Mouse (Mus musculus): ENCODE measurements around the gene Nfatc2. TPM values are rescaled to one million over a fixed set of nuclear protein-coding genes. Genes with fewer than 3 reads are reported as not detected.

The Nfatc2 gene
- total and polyA plus RNA-seq, 3 experiments: 3.5 to 4.9 (median 4.7) TPM

DNA sequence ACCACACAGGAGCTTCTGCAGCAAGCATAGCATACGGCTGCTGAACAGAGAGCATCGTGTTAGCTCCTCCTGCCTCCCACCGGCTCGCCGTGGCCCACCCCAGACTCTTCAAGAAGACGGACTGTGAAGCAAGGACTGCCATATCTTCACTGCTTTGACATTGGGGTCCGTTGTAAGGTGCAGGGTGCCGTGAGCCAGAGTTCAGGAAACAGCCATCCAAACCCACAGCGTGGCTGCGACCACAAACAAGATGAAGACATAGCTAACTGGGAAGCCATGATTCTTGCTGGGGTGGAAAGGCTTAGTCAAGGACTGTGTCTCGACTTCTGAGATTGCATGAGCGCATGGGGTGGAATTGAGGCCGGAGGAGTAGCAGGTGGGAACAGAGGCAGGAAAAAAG is 111.5 kb downstream of the Nfatc2 start:
- no peak for DNase-seq

DNA sequence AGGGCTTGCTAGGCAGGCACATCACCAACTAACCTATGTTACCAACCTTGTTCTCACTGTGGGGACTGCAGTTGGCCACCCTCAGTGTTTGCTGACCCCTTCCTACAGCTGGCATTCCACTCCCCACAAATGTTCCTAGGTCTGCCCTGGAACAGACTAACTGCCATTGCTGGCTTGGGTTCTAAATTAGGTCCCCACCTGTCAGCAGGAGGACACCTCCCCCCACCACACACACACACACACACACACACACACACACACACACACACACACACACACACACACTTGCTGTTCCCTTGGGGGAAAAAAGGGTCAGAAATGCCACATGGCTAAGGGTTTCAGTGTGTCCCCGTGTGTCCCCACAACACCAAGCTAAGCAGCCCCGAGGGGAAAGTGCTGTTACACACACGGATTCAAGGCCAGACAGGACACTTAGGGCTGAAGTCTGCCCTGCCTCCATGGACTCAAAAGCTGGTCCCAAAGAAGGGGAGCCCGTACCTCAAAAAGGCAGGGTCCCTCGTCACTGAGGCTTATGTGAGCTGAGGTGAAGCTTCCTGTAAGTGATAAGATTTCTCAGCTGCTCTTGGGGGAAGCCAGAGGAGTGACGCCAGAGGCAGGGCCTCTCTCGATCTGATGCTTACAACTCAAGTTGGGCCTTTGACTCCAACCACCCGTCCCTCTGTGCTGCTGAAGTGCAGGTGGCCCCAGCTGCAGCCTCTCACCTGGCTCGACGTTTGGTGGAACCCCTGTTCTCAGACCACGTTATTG is 113.1 kb downstream of the Nfatc2 start:
- no peak for DNase-seq

DNA sequence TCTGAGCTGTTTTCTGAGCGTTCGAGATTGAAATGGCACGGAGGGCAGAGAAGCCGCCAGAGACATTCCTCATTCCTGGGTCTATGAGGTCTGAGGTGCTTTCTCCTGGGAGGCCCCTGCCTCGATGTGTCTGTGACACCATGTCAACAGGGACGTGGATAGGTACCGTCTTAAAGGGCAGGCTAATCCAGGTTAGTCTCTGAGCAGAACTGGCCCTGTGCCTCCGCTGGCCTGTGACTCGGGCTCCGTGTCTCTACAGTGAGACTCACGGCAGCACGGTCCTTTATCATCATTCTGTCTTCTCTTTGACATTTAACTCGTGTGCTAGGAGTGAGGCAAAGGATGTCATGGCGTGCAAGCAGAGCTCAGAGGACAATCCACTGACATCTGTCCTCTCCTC is 120.3 kb downstream of the Nfatc2 start:
- no peak for DNase-seq

DNA sequence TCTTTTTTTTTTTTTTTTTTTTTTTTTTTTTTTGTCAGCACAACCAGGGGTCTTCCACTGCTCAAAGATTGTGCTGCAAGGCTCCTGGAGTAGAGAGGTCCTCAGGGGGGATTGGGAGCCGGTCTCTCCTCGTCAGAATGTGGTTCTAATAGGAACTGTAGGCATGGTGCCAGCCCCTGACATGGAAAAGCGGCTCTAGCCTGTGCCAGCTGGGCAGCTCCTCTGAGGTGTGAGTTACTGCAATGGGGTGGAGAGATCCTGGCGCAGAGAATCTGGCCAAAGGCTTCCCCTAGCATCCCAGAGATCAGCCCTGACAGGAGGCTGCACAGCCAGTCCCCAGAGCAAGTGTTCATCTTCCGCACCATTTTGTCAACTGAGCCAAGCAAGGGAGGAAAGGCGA is 120.8 kb downstream of the Nfatc2 start:
- no peak for DNase-seq

DNA sequence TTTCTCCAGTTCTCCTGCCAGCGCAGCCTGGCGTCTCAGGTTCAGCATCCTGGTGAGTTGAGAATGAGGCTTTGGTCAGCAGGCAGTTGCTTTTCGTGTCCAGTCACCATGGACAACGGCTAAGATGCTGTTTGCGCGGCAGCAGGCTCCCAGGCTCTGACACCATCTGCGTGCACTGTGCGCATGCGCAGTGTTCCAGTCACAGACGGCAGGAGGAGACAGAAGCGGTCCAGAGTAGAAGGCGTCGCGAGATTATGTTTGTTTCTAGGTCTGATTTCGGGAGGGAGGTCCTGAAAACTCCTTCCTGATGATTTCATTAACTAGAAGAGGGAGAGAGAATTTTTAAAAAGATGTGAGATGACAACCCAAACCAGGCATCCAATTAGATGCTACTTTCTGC is 121.5 kb downstream of the Nfatc2 start:
- DNase-seq: no peak

DNA sequence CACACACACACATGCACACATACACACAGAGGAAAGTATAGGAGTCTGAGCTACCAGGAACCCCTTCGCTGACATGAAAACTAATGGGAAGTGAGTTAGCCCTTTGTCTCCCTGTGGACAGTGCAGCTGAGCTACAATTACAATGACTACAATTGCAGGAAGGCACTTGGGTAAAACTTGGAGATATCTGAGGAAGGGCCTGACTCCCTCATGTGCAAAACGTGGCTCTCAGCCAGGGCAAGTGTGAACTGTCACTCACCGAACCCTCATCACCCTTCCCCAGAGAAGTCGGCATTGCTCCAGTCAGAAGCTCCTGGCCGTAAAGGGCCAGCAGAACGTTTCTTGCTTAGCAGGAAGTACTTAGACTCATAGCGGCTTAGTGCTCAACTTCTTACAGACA is 123.0 kb downstream of the Nfatc2 start:
- DNase-seq: no peak

DNA sequence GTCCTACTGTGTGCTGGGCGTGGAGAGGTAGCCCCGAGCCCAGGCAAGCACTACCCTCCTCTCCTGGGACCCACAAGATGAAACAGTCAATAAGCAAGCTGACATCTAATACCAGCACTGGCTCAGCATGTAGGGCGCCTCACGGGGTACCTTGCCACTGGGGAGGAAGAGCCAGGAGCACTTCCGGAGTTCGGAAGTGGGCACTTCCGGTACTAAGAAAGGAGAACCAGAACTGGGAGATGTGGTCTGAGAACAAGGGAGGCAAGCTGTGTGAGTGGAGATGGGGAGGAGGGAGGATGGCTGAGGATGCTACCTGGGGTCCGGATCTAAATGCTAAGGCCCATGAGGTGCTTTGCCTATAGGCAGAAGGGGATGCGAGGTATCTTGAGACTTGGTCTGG is 128.0 kb downstream of the Nfatc2 start:
- no peak for DNase-seq

DNA sequence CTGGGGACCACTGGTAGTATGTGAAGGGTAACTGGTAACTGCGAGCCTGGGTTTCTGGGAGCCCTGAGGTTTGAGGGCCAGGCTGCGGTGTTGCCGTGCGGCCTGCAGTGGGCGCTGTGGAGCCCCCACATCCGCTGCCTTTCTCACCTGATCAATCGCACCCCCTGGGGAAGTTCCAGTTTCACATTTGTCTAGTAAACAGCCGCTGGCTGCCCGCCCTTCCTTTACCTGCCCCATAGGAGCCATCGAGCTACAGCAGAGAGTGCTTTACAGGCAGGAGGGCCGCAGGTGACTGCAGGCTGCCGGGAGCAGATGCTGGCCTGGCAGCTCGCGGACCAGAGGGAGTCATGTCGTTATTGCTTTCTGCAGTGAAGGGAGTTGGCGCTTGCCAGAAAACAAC is 128.6 kb downstream of the Nfatc2 start:
- DNase-seq: peak; percentile 60

DNA sequence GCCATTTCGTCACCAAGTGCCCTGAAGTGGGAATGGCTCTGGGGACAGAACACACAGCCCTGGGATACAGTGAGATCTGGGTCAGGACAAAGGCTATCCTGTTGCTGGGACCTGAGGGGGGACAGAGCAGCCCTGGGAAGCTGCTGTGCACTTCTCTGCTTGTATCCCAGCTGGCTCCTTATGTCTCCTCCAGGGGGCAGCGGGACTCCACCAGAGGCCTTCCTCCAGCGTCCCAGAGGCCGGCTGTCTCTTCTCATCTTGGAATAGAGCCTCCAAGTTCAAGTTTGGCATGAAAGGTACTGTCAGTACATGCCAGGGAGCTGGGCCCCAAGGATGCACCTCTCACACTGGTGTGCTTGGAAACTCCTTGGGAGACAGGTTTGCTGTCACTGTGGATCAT is 132.4 kb downstream of the Nfatc2 start:
- DNase-seq: peak; percentile 82

DNA sequence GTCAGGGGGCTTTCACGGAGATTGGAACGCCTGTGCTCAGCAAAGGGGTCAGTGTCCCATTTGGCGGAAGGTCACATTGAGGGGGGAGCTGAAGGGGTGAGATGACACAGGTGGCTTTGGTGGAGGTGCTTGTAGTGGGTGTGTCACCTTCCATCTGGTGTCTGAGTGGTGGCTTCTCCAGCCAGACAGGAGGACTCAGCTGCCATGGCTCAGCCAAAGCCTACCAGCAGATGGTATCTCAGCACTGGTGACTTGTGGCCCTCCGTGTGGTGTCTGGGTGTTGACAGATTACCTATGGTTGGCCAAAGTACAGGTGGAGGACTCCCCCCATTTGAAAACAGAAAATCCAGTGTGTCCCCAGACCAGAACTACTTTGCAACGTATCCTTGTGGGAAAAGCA is 134.3 kb downstream of the Nfatc2 start:
- DNase-seq: no peak

DNA sequence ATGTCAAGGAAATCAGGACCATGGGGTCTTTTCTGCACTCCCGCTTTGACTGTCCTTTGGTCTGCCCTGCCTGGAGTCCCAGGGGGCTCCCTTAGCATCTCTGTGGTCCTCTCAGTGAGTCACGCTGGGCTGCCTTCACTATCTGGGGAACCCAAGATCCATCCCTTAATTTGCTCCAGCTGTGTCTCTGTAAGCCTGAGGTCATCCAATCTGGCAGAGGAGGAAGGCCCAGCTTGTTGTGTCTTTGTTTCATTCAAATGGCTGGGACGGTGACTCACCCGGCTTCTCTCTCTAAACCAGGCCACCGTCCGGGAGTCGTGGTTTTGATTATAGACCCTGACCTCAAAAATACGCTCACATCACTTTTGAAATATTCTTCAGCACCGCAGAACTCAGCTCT is 135.4 kb downstream of the Nfatc2 start:
- DNase-seq: peak; percentile 78

DNA sequence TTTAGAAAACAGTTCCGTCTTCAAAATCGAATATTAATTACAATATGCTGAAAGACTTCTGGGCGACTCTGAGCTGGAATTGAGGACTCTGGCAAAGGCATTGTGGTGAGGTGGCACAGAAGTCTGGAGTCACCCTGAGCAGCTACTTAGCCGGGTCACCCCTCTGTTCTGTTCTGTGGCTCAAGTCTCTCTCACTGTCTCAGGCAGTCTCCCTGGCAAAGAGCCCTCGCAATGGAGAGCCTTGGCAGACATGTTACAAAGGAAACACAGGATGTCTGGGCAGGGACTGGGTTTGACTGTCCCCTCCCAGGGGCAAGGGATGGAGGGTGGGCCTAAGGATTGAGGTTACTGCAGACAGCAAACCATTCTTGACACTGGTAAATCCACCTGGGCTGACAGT is 135.8 kb downstream of the Nfatc2 start:
- DNase-seq: no peak

DNA sequence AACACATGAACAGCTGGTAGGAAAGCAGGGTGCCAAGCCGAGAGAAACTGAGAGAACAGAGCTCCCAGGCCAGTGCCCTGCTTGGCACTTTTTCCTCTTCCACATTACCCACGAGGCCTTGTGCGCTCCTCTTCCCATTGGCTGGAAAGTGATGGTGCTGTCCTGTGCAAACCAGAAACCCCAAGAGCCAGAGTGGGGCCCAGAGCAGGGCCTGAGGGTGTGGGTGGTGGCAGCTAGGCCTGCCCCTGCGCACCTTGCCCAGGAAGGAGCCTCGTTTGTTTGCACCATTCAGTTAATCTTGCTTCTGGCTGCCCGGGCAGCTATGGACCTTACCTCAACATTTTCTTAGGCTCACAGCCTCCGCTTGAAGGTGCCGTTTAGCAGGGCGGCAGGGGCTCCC is 139.6 kb downstream of the Nfatc2 start:
- DNase-seq: no peak

DNA sequence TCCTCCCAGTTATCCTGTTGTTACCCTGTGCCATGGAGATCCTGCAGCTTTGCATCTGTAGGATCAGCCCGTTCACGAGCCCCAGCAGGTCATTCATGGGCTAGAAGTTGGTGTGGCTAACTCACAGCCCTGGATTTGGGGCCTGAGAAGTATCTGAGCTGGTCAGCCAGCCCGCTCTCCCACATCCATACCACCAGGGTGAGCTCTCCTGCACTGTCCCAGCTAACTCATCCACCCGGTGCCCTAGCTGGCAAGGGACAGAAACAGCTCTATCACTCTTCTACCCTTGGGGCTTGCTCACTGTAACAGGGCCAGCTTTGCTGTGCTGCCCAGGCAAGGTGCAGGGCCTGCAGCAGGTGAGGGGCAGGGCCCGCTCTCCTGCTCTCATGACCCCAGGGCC is 141.8 kb downstream of the Nfatc2 start:
- DNase-seq: no peak

DNA sequence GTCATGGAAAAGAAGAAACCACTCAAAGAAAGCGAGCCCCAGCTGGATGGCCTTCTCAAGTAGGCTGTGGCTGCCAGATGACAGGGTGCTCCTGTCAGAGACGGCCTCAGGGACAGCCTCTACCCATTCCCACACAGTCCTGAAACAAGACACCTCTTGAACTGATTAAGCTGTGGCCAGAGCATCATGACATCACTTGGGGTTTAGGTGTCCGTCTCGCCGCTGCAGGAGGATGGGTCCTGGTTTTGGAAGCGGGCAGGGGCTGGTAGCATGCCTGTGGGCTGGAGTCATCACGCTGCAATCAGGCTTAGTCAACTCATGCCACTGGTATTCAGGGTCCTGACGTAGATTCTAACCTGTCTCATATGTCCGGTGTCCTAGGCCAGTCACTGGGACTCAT is 142.9 kb downstream of the Nfatc2 start:
- peak; percentile 9 for DNase-seq

DNA sequence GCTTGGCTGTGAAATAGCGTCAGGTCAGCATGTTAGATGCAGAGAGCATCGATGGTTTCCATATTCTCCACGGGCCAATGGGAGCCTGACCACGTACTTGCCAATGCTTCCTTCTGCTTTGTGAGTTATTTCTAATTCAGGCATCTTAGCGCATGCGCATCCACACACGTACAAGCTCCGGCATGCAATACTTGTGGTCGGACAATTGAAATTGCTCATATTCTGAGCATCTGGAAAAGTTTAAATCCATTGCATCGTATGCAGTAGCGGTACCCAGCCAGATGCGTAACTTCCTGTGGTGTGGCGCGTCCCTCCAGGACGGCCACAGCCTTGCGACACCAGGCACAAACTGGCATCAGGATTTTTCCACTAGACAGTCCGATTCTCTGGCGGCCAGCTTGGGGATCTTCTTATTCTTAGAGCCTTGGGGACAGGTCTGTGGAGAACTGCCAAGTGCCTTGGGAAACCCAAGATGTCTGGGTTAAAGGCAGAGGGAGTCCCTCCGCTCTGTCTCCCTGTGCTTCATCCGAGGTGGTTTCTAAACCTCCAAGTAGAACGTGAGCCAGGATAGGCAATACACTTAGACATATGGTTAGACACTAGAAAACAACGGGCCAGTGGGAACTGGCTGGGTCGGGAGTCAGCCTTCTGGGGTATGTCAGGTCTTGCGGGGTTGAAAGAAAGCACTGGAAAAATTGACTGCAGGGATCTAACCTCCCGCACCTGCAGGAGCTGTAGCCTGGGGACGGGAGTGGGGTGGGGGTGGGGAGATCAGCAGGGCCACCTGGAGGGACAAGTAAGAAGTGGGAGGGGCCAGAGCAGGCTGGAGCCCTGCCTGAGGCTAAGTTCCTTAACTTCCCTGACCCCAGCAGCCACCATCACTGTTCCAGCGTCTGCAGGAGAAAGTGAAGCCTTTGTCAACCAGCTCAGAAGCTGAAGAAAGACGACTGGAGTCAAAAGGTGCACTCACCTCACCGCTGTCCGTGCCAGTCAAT is 149.4 kb downstream of the Nfatc2 start:
- no peak for DNase-seq

DNA sequence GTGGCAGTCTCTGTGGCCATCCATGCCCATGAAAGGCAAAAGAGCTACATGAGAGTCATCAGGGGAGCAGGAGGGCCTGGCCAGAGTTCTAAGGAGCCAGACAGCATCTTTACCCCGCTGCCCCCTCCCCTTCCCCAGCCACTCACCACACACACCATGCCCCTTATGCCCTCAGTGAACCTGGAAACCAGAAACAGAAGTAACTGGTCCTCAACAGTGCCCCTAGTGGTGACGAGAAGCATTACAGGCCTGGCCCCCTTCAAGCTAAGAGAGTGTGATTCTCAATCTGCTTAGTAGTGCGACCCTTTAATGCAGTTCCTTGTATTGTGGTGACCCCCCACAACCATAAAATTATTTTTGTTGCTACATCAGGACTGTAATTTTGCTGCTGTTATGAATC is 150.5 kb downstream of the Nfatc2 start:
- no peak for DNase-seq

DNA sequence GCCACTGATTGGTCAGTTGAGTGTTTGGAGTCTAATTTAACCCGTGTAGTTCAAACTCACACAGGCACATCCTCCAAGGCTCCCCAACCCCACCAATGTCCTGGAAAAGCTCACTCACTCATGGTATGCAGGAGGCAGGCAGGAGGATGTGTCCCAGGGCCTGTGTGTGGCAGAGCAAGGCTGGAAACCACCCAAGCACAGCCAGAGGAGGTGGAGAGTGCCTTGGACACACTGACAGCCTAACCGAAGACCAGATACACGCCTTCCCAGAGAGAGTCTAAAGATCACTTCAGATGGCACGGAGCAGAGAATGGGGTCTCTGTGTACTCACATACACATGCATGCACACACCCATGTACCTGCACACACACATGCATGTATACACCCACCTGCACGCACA is 153.4 kb downstream of the Nfatc2 start:
- no peak for DNase-seq

DNA sequence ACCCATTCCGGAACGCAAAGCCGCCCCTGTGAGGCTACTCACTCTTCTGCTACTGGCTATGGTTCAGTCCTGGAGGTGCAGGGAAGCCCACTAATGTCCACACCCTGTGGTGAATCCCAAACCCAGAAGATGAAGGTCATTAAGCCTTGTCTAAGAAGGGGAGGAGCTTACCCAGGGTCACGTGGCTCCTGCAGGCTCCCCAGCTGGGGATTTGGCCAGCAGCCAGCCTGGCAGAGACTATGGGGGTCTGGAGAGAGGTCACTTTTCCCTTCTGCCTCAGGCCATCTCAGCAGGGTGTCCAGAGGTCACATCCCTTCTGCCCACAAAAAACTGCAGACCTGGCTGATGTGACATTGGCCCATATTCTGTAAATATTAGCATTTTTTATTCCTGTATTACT is 153.9 kb downstream of the Nfatc2 start:
- DNase-seq: no peak

DNA sequence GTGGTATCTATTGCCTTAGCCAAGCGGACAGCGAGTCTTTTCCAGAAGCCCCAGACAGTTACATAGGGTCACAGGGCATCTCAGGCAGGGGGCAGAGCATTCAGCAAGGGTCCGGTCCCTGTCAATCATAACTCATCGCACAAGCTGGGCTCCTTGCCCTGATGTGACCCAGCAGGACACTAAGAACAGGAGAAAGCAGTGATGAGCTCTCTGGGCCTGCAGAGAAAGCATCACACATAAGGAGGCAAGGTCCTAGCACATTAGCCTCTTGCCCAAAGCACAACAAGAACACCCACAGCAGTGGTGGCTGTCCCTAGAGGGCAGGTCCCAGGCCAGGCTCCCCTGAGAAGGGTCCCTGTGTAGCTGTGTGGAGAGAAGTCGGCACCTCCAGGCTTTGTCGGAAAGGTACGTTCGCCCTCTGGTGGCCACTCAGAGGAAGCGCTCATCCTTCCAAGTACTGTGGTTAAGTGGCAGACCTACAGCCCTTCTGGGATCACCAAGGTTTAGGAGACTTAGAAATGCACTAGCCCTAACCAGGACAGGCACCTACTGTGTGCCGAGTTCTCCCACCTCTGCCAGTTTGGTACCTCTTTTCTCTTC is 156.1 kb downstream of the Nfatc2 start:
- peak; percentile 38 for DNase-seq

DNA sequence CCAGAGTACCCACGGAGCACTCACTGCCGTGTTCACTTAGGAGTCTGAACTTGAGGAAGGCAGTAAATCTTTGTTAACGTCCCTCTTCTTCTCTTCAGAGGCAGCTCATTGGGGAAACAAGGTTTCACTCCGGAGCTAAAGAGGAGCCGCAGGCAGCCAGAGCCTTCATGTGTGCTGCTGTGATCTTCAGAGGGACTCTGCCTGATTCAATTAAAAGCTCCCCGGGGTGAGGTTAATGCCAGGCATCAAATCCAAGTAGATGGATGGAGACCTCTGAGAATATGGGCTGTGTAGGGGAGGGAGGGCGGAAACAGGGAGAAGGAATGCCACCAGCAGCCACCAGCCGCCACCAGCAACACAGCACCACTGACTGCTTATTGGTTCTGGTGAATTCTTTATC is 157.3 kb downstream of the Nfatc2 start:
- DNase-seq: no peak

DNA sequence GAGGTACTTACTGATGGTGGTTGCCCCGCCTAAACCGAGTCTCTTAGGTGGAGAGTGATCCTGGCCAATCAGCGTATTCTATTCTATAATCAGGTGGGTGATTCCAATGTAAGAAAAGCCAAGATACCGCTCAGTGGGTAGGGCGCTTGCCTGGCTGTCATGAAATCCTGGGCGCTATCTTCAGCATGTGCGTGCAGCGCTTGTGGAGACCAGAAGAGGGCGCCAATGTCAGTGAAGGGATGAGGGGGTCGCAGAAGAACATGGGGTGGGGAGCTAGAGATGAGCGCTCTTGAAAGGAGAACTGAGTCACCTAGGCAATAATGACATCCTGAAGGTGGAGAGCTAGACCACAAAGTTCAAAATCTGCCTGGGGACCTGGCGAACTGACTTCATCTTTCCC is 160.0 kb downstream of the Nfatc2 start:
- DNase-seq: no peak

DNA sequence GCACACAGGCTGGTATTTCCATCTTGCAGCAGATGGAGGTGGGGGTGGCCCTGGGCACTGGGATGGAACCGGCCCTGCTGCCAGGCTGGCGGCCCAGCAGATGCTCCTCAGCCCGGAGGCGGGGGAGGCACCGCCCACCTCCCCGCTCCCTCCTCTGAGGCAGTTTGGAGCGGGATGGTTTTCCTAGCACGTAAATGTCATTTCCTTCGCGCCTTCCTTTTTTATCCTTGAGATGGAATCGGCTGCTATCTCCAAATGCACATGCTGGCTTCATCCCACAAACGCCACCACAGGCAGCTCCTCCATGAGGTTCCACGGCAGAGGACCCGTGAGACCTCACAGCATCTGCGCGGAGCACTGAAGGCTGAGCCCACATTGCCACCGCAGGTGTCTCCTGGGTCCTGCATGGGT is 160.5 kb downstream of the Nfatc2 start:
- DNase-seq: no peak

All from adrenal gland, adult 2 months (tissue).